Mouse (Mus musculus) E14TG2a.4 (cell line): ENCODE measurements at regions not wholly inside any gene's neighbourhood (a gene's known extent, or its start where the extent isn't known, plus 50 kb on each side); places are given as distances from the start of the nearest gene placed in this dataset.

ENCODE experiments used
- H3K27me3 ChIP-seq: 2 replicates; pipeline ENCODE4 v1.6.1; 2014; ENCODE audit warnings: low read length, control low read depth; ENCODE audit not compliant: insufficient read depth
- H3K36me3 ChIP-seq: 2 replicates; pipeline ENCODE4 v1.6.1; 2014; ENCODE audit warnings: low read length, control low read depth; ENCODE audit not compliant: insufficient read depth
- H3K4me1 ChIP-seq: replicated peaks from 2 replicates; pipeline ENCODE4 v1.6.1; 2014; ENCODE audit warnings: low read depth, low read length, control low read depth
- H3K4me3 ChIP-seq: replicated peaks from 2 replicates; pipeline ENCODE4 v1.5.1; 2014; ENCODE audit warnings: mild to moderate bottlenecking, low read length
- H3K9me3 ChIP-seq: 2 replicates; pipeline ENCODE4 v1.6.1; 2014; ENCODE audit warnings: low read length, control low read depth
- CTCF ChIP-seq: conservative IDR thresholded peaks from 2 replicates; pipeline ENCODE4 v1.5.1; 2014; ENCODE audit warnings: low read length
- NANOG ChIP-seq: IDR thresholded peaks from 2 replicates; pipeline ENCODE4 v1.6.1; 2014; ENCODE audit warnings: borderline replicate concordance, low read length, mixed read lengths
- POU5F1 ChIP-seq: IDR thresholded peaks from 2 replicates; pipeline ENCODE4 v1.6.1; 2014; ENCODE audit warnings: low read length, borderline replicate concordance

- no peaks in the 10 kb centered on the region for H3K4me1 ChIP-seq
- no peaks in the 10 kb centered on the region for H3K9me3 ChIP-seq
- H3K36me3 ChIP-seq, result no peaks in the 10 kb centered on the region
- no peaks in the 10 kb centered on the region for H3K27me3 ChIP-seq
- no peak overlapping the region for H3K4me3 ChIP-seq
- TF ChIP-seq CTCF, result no peak
- no peak for TF ChIP-seq NANOG
Measured at GRCm38 (mm10) chr4:89433528-89433927, 122.7 kb upstream of the Cdkn2b start.

DNA sequence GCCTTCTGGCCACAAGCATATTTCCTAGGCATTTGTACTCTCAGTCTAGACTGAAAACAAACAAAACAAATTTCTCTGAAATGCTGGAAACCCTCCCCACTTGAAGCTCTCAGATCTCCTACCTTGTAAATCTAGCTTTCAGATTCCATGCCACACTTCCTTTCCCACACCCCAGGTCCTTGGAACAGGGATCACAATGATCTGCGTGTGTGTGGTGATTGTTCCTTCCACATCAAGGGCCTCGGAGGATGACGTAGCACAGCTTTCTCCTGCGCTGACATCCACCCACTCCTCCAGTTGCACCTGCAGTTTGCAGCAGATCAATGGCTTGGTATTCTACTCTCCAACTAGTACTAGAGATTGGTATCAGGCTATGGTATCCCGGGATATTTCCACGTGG, 120.7 kb upstream of the Cdkn2b start:
- Histone ChIP-seq H3K9me3 (no peaks in the 10 kb centered on the region), H3K4me3 (no peak overlapping the region), H3K4me1 (no peaks in the 10 kb centered on the region), H3K27me3 (no peaks in the 10 kb centered on the region), H3K36me3 (no peaks in the 10 kb centered on the region)
- TF ChIP-seq NANOG (no peak), CTCF (no peak), POU5F1 (no peak)

DNA sequence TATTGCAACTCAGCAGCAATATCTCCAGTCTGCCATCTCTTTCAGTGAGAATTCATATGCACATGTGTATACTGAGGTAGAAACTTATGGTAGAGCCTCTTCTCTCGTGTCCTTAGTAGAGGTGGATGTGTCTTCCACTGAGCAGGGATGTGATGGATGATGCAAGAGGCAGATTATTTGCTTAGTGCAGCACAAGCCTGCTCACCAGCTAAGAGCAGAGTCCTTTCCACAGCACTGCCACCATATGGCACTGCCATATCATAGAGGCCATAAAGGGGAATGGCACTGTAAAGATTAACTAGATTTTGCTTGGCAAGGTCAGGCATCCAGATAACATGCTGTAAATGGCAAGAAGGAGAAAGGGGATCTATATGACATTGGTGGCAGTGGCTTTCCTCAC, 117.6 kb upstream of the Cdkn2b start:
- no peak overlapping the region for H3K4me3 ChIP-seq
- H3K9me3 ChIP-seq, result peaks cover 5% of the 10 kb centered on the region; the same call in 1 of the 2 replicates
- H3K27me3 ChIP-seq, result no peaks in the 10 kb centered on the region
- no peaks in the 10 kb centered on the region for H3K36me3 ChIP-seq
- TF ChIP-seq CTCF, result no peak
- no peak for TF ChIP-seq NANOG
- TF ChIP-seq POU5F1, result no peak
- no peaks in the 10 kb centered on the region for H3K4me1 ChIP-seq

GRCm38 (mm10) chr4:89427345-89428293, 116.8 kb upstream of the Cdkn2b start:
- Histone ChIP-seq H3K4me3 (no peak overlapping the region), H3K9me3 (peaks cover 9% of the 10 kb centered on the region; the same call in 1 of the 2 replicates), H3K4me1 (no peaks in the 10 kb centered on the region), H3K36me3 (no peaks in the 10 kb centered on the region), H3K27me3 (no peaks in the 10 kb centered on the region)
- TF ChIP-seq NANOG (no peak), CTCF (no peak), POU5F1 (no peak)

DNA sequence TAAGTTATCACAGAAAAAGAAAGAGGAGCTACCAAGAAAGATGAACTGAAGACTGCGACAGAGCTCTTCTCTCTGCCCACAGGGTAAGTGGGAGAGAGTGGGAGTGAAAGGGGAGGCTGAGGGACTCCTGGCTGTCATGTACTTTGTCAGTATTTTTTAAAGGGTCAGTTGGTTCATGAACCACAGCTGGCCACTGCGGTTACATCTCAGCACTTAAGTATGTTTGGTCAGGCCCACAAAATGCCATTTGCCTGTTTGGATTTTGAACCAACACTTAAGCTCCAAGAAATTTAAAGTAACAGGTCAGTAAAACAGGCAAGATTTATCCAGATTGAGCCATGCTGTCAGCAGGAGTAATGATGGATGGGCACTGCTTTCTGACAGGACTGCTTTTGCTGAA, 115.1 kb upstream of the Cdkn2b start:
- no peaks in the 10 kb centered on the region for H3K4me1 ChIP-seq
- H3K27me3 ChIP-seq, result no peaks in the 10 kb centered on the region
- no peaks in the 10 kb centered on the region for H3K36me3 ChIP-seq
- H3K4me3 ChIP-seq, result no peak overlapping the region
- TF ChIP-seq CTCF, result no peak
- no peak for TF ChIP-seq NANOG
- no peak for TF ChIP-seq POU5F1
- H3K9me3 ChIP-seq, result peaks cover 9% of the 10 kb centered on the region; the same call in 1 of the 2 replicates

DNA sequence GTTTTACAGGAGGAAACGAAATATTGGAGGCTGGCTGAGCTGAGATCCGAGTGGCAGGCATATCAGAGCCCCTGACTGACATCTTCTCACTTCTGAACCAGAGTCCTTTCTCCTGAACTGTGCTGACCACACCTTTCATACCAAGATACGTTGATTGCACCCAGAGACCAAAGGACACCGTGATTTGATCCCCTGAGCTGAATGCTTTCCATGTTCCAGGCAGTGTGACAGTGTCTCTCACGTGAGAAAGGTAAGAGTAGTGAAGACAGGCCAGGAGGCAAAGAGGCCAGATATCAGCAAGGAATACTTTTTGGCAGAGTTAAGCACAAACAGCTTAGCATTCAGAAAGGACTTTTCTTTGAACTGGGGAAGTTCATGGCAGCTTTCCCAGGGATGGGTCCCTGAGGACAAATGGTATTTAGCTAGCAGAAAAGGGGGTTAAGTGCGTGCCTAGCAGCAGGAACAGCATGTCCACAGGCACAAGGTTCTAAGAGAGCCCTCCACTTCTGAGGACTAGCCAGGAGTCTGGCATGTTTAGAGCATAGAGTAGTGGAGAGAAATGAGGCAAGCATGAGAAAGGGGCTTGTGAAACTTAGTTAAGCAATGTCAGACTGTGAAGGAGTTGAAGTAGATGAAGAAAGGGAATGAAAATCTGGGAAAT, 111.0 kb upstream of the Cdkn2b start:
- TF ChIP-seq CTCF (no peak), NANOG (no peak), POU5F1 (no peak)
- no peaks in the 10 kb centered on the region for H3K36me3 ChIP-seq
- H3K27me3 ChIP-seq, result no peaks in the 10 kb centered on the region
- no peaks in the 10 kb centered on the region for H3K4me1 ChIP-seq
- peaks cover 9% of the 10 kb centered on the region; the same call in 1 of the 2 replicates for H3K9me3 ChIP-seq
- no peak overlapping the region for H3K4me3 ChIP-seq

DNA sequence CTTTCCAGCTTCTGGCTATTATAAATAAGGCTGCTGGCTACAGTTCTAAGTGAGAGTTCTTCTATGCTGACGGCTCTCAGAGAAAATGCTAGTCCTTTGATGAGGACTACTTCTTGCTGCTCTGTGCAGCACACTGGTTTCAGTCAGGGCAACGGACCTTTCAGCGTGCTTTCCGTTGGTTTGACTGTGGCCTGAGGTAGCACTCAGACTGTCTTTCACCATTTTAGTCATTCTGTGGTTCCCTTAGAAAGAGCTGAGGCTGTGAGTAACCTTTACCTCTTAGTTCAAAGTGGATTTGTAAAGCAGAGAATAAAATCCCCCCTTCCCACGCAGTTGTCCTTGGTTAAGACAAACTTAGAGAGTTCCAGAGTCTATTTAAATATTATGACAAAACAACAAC, 110.0 kb upstream of the Cdkn2b start:
- no peaks in the 10 kb centered on the region for H3K4me1 ChIP-seq
- H3K9me3 ChIP-seq, result peaks cover 17% of the 10 kb centered on the region
- H3K27me3 ChIP-seq, result no peaks in the 10 kb centered on the region
- H3K36me3 ChIP-seq, result no peaks in the 10 kb centered on the region
- TF ChIP-seq NANOG (no peak), POU5F1 (no peak), CTCF (no peak)
- no peak overlapping the region for H3K4me3 ChIP-seq

DNA sequence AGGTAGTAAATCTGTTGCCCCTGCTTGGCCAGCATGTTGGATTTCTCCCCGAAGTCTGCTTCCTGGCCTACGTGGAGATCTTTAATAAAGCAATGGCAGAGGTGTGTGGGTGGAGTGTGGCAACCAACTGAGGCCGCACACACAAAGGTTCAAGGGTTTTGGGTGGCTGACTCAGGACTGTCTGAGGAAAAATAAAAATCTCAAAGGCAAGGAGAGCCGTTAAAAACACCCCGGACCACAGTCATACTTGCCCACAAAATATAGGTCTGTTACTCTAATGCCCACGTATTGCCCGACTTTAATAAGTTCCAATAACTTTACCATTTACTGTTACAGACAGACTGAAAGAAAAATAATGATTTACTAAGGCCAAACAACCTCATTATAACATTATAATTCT, 108.7 kb upstream of the Cdkn2b start:
- Histone ChIP-seq H3K4me1 (no peaks in the 10 kb centered on the region), H3K4me3 (no peak overlapping the region), H3K27me3 (no peaks in the 10 kb centered on the region), H3K36me3 (no peaks in the 10 kb centered on the region), H3K9me3 (peaks cover 21% of the 10 kb centered on the region)
- no peak for TF ChIP-seq CTCF
- TF ChIP-seq POU5F1, result no peak
- TF ChIP-seq NANOG, result no peak
